Mouse (Mus musculus) myocyte (in vitro differentiated cells): ENCODE measurements around the gene Chic1. TPM values are rescaled to one million over a fixed set of nuclear protein-coding genes. Genes with fewer than 3 reads are reported as not detected.

Experiments used
- H3K27me3 ChIP-seq: one replicate; pipeline ENCODE4 v1.6.1; 2011; ENCODE audit not compliant: control insufficient read depth, insufficient read depth, insufficient read length
- H3K36me3 ChIP-seq: one replicate; pipeline ENCODE4 v1.6.1; 2011; ENCODE audit not compliant: control insufficient read depth, insufficient read depth
- H3K4me2 ChIP-seq: one replicate; pipeline ENCODE4 v1.6.1; 2011; ENCODE audit warnings: low read depth, control low read depth
- H3K4me3 ChIP-seq: one replicate; pipeline ENCODE4 v1.5.1; 2011; ENCODE audit warnings: mild to moderate bottlenecking, control low read depth, moderate library complexity
- H3K79me2 ChIP-seq: one replicate; pipeline ENCODE4 v1.6.1; 2011; ENCODE audit not compliant: control insufficient read depth, insufficient read depth
- H3ac ChIP-seq: one replicate; pipeline ENCODE4 v1.6.1; 2011; ENCODE audit not compliant: control insufficient read depth, insufficient read length
- CEBPB ChIP-seq: IDR thresholded peaks from 2 replicates; pipeline ENCODE4 v1.6.1; 2011; ENCODE audit warnings: mild to moderate bottlenecking, moderate library complexity; ENCODE audit not compliant: poor library complexity, insufficient read depth, severe bottlenecking
- E2F4 ChIP-seq: IDR thresholded peaks from one replicate; pipeline ENCODE4 v1.6.1; 2011; ENCODE audit warnings: mild to moderate bottlenecking, control low read depth, moderate library complexity; ENCODE audit not compliant: insufficient read depth
- MAX ChIP-seq: IDR thresholded peaks from one replicate; pipeline ENCODE4 v1.6.1; 2011; ENCODE audit warnings: low read depth, mild to moderate bottlenecking, control low read depth
- MYOD1 ChIP-seq, 3 experiments: IDR thresholded peaks; one replicate each; pipeline ENCODE4 v1.6.1; 2011; ENCODE audit warnings: control low read depth in 2 of 3, low read depth in 2 of 3, mild to moderate bottlenecking in 2 of 3, moderate library complexity in 1 of 3; ENCODE audit not compliant: insufficient read length in 2 of 3, control insufficient read depth in 1 of 3
- MYOG ChIP-seq, 3 experiments: IDR thresholded peaks; one replicate each; pipeline ENCODE4 v1.6.1; 2011; ENCODE audit warnings: control low read depth in 2 of 3, low read depth in 2 of 3, mild to moderate bottlenecking in 2 of 3; ENCODE audit not compliant: insufficient read length in 2 of 3, control insufficient read depth in 1 of 3, insufficient read depth in 1 of 3
- POLR2A ChIP-seq: IDR thresholded peaks from one replicate; pipeline ENCODE4 v1.6.1; 2011; ENCODE audit warnings: low read depth, mild to moderate bottlenecking, control low read depth, moderate library complexity; ENCODE audit not compliant: insufficient read length
- POLR2AphosphoS2 ChIP-seq: IDR thresholded peaks from one replicate; pipeline ENCODE4 v1.6.1; 2011; ENCODE audit warnings: low read depth, control low read depth; ENCODE audit not compliant: insufficient read length
- REST ChIP-seq: IDR thresholded peaks from one replicate; pipeline ENCODE4 v1.6.1; 2011; ENCODE audit warnings: mild to moderate bottlenecking, control low read depth, moderate library complexity; ENCODE audit not compliant: insufficient read depth, insufficient read length
- SRF ChIP-seq: IDR thresholded peaks from one replicate; pipeline ENCODE4 v1.6.1; 2011; ENCODE audit warnings: low read depth; ENCODE audit not compliant: control insufficient read depth, insufficient read length
- TCF12 ChIP-seq: IDR thresholded peaks from one replicate; pipeline ENCODE4 v1.6.1; 2011; ENCODE audit warnings: mild to moderate bottlenecking, control low read depth; ENCODE audit not compliant: poor library complexity, insufficient read depth, severe bottlenecking
- TCF3 ChIP-seq: IDR thresholded peaks from one replicate; pipeline ENCODE4 v1.6.1; 2011; ENCODE audit warnings: low read depth, control low read depth; ENCODE audit not compliant: insufficient read length
- USF1 ChIP-seq: IDR thresholded peaks from one replicate; pipeline ENCODE4 v1.6.1; 2011; ENCODE audit warnings: low read depth, mild to moderate bottlenecking, control low read depth, moderate library complexity
- polyA plus RNA-seq: library from polyadenylated mRNA; unstranded; fragments of >200 nt; fragmentation: generic; extraction: Trizol; gene quantifications from one replicate; pipeline ENCODE4 v1.2.1, GENCODE M21; 2012; ENCODE audit warnings: missing spikeins

The Chic1 gene
- polyA plus RNA-seq, 1 experiment: 0.26 TPM

DNA sequence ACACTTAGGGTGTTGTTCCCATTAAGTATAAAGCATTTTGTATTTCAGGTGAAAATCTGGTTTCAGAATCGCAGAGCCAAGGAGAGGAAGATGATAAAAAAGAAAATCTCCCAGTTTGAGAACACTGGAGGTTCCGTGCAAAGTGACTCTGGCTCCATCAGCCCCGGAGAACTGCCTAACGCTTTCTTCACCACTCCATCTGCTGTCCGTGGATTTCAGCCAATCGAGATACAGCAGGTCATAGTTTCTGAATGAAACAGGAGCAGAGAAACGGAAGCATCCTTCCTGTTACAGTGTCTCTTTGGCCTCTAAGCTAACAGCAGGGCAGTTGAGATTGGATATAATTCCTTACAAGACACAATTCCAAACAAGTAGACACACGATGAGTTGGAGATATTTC lies 26.9 kb upstream of the Chic1 start:
- H3K4me2 ChIP-seq: no peak overlapping the region
- no peaks in the 10 kb centered on the region for H3K36me3 ChIP-seq
- no peak overlapping the region for H3K4me3 ChIP-seq
- no peaks in the 10 kb centered on the region for H3K27me3 ChIP-seq
- TF ChIP-seq SRF: no peak
- no peak for TF ChIP-seq USF1
- no peak for TF ChIP-seq REST
- no peak for TF ChIP-seq MYOD1 (IDR thresholded peaks at IDR 0.05; ENCODE audit: control insufficient read depth in 1 of 3, insufficient read length in 2 of 3, low read depth in 2 of 3)
- TF ChIP-seq POLR2AphosphoS2: no peak
- TF ChIP-seq CEBPB: no peak
- no peak for TF ChIP-seq TCF12
- TF ChIP-seq MAX: no peak
- TF ChIP-seq POLR2A: no peak
- TF ChIP-seq MYOG (IDR thresholded peaks at IDR 0.05; ENCODE audit: control insufficient read depth in 1 of 3, insufficient read depth in 1 of 3, insufficient read length in 2 of 3, low read depth in 2 of 3): no peak
- TF ChIP-seq E2F4: no peak
- TF ChIP-seq TCF3: no peak
- no peaks in the 10 kb centered on the region for H3K79me2 ChIP-seq
- no peak overlapping the region for H3ac ChIP-seq

DNA sequence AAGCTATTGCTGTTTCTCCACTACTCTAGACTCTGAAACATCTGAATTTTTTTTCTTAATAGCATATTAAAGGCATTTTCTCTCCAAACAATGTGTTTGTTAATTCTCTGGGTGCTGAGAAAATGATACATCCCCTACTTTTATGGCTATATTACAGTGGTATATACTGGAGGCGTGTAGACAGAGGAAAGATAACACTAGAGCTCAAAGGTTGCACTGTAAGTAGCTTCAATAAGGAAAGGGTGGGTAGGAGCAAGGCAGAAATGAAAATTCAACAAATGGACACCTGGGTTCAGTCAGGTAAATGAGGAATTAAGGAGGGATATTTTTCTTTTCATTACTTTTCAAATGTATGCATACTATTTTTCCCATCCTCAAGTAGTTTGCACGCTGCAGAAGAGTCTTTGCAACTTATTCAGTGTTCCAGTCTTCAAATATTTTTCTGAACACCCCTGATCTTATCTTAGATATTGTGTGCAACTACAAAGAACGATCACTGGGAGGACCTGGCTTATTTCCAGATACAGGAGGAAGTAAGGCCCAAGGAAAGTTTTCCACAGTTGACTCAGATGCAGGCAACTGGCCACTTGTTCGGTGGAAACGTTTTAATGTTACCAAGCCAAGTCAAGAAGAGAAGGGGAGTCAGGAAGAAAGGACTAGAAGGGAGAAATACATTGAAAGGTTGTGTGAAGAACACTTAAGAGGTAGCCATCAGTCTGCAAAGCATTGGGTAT lies 25.0 kb upstream of the Chic1 start:
- Histone ChIP-seq H3K36me3 (no peaks in the 10 kb centered on the region), H3K4me3 (no peak overlapping the region), H3K27me3 (no peaks in the 10 kb centered on the region), H3K4me2 (no peak overlapping the region), H3ac (no peak overlapping the region), H3K79me2 (no peaks in the 10 kb centered on the region)
- TF ChIP-seq MYOG (IDR thresholded peaks at IDR 0.05; ENCODE audit: control insufficient read depth in 1 of 3, insufficient read depth in 1 of 3, insufficient read length in 2 of 3, low read depth in 2 of 3) (no peak), USF1 (no peak), MAX (no peak), REST (no peak), CEBPB (no peak), MYOD1 (IDR thresholded peaks at IDR 0.05; ENCODE audit: control insufficient read depth in 1 of 3, insufficient read length in 2 of 3, low read depth in 2 of 3) (no peak), E2F4 (no peak), POLR2A (no peak), POLR2AphosphoS2 (no peak), TCF3 (no peak), SRF (no peak), TCF12 (no peak)

DNA sequence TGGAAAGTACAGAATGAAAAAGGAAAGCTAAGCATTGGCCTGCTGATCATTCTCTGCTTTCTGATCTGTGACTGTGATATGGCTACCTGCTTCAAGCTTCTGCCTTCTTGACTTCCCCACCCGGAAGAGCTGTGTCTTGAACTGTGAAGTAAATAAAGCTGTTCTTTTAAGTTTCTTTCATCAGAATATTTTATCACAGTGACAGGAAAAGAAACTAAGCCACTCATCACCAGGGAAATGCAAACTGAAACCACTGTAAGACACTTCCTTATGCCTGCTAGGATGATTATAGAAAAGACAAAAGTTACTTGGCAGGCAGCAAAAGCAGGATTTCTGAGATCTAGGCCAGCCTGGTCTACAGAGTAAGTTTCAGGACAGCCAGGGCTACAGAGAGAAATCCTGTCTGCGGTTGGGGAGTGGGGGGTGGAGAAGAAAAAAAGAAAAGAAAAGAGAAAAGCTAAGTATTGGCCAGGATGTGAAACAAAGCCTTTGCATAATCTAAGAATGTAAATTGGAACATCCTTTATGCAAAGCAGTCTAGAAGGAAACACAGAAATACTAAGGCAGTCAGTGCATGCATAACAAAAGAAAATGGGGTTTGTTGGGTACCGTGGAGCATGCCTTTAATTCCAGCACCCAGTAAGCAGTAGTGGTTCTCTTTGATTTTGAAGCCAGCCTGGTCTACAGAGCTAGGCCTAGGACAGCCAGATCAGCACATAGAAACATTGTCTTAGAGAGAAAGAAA lies 14.7 kb upstream of the Chic1 start:
- no peak overlapping the region for H3K4me2 ChIP-seq
- H3K4me3 ChIP-seq: no peak overlapping the region
- H3K79me2 ChIP-seq: no peaks in the 10 kb centered on the region
- TF ChIP-seq E2F4: no peak
- no peak for TF ChIP-seq USF1
- TF ChIP-seq MAX: no peak
- H3K36me3 ChIP-seq: no peaks in the 10 kb centered on the region
- no peaks in the 10 kb centered on the region for H3K27me3 ChIP-seq
- no peak overlapping the region for H3ac ChIP-seq

DNA sequence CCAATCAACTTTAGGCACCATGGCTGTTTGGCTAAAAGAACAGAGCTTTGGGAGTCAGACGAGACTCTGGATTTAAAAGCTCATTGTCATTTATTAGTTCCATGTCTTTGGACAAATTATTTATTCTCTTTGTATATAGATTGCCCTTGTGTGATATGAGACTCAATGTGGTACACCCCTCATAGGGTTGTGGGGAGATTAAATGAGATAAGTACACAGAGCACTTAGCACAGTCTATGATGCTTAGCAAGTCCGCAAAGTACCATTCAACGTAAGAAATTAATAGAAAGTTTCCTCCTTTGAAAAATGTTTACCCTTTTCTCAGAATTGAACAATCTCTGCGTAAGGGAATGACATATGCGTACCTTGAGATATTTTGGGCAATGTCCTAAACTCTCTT lies 492 bp upstream of the Chic1 start:
- Histone ChIP-seq H3K27me3 (no peaks in the 10 kb centered on the region), H3K4me3 (peak overlapping the region; percentile 65), H3K36me3 (no peaks in the 10 kb centered on the region), H3K79me2 (no peaks in the 10 kb centered on the region), H3K4me2 (peak overlapping the region; percentile 60), H3ac (peak overlapping the region; percentile 18)
- TF ChIP-seq USF1: no peak
- no peak for TF ChIP-seq MYOD1 (IDR thresholded peaks at IDR 0.05; ENCODE audit: control insufficient read depth in 1 of 3, insufficient read length in 2 of 3, low read depth in 2 of 3)
- no peak for TF ChIP-seq TCF3
- no peak for TF ChIP-seq CEBPB
- TF ChIP-seq REST: no peak
- no peak for TF ChIP-seq POLR2AphosphoS2

DNA sequence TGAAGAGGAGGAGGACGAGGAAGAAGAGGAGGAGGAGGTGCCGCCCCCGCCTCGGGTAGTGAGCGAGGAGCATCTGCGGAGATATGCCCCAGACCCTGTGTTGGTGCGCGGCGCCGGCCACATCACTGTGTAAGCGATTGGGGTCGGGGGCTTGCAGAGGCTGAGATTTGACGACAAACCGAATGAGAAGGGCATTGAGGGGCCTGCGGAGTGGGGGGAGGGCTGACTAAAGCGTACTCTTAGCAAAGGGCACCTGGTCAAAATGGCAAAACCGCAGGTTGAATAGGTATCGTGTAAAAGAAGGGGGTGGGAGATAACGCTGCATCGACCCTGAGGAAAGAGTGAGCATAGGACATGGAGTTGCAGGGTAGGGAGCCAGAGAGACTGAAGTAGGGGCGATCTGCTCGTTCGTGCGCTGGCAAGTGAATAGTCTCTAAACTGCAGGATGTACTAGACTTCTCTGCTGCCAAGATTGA lies 523 bp downstream of the Chic1 start:
- H3K4me2 ChIP-seq: peak overlapping the region; percentile 60
- no peaks in the 10 kb centered on the region for H3K36me3 ChIP-seq
- peak overlapping the region; percentile 65 for H3K4me3 ChIP-seq
- TF ChIP-seq POLR2A (no peak), REST (no peak), MYOG (IDR thresholded peaks at IDR 0.05; ENCODE audit: control insufficient read depth in 1 of 3, insufficient read depth in 1 of 3, insufficient read length in 2 of 3, low read depth in 2 of 3) (no peak), TCF12 (no peak), USF1 (no peak), TCF3 (no peak), POLR2AphosphoS2 (no peak), MAX (no peak), CEBPB (no peak), E2F4 (no peak), SRF (no peak), MYOD1 (IDR thresholded peaks at IDR 0.05; ENCODE audit: control insufficient read depth in 1 of 3, insufficient read length in 2 of 3, low read depth in 2 of 3) (no peak)
- H3ac ChIP-seq: peak overlapping the region; percentile 18
- no peaks in the 10 kb centered on the region for H3K79me2 ChIP-seq
- no peaks in the 10 kb centered on the region for H3K27me3 ChIP-seq
